Mouse (Mus musculus) embryonic facial prominence, embryonic 12.5 days (tissue): ENCODE measurements around the gene P4hb. TPM values are rescaled to one million over a fixed set of nuclear protein-coding genes. Genes with fewer than 3 reads are reported as not detected.

Experiments
- ATAC-seq: fragments of 200-750 bp; cut with Nextera tagmentation; 2 replicates; pipeline ENCODE4 v1.8.0; 2017; ENCODE audit not compliant: insufficient number of reproducible peaks, insufficient read depth, low FRiP score, low TSS enrichment
- H3K27ac ChIP-seq: fragments of 300-500 bp; sonication (generic); 2 replicates; pipeline ENCODE4 v1.5.1; 2016; ENCODE audit warnings: mild to moderate bottlenecking
- H3K27me3 ChIP-seq: fragments of 300-500 bp; sonication (generic); 2 replicates; pipeline ENCODE4 v1.6.1; 2016; ENCODE audit warnings: mild to moderate bottlenecking, moderate library complexity
- H3K36me3 ChIP-seq: fragments of 300-500 bp; sonication (generic); 2 replicates; pipeline ENCODE4 v1.6.1; 2016; ENCODE audit warnings: mild to moderate bottlenecking
- H3K4me1 ChIP-seq: fragments of 300-500 bp; sonication (generic); 2 replicates; pipeline ENCODE4 v1.6.1; 2016
- H3K4me2 ChIP-seq: fragments of 300-500 bp; sonication (generic); replicated peaks from 2 replicates; pipeline ENCODE4 v1.6.1; 2016; ENCODE audit warnings: mild to moderate bottlenecking, moderate library complexity
- H3K4me3 ChIP-seq: fragments of 300-500 bp; sonication (generic); 2 replicates; pipeline ENCODE4 v1.5.1; 2016; ENCODE audit warnings: mild to moderate bottlenecking
- H3K9ac ChIP-seq: fragments of 300-500 bp; sonication (generic); 2 replicates; pipeline ENCODE4 v1.6.1; 2016; ENCODE audit warnings: mild to moderate bottlenecking, moderate library complexity
- H3K9me3 ChIP-seq: fragments of 300-500 bp; sonication (generic); 2 replicates; pipeline ENCODE4 v1.6.1; 2016; ENCODE audit warnings: mild to moderate bottlenecking, moderate library complexity
- WGBS: fragments of 180-500 bp; shearing (Covaris S2); methylation state at CpG from one replicate; pipeline ENCODE4 v1.1.7; 2016; 5-methylcytosine and 5-hydroxymethylcytosine counted together
- polyA plus RNA-seq: library from polyadenylated mRNA; unstranded; fragments of >200 nt; fragmentation: Nextera tagmentation; extraction: Ambion mirVana; gene quantifications from 2 replicates; pipeline ENCODE4 v1.2.1, GENCODE M21; 2016

Gene P4hb
- polyA plus RNA-seq, 1 experiment from 2014 or later, result 637 TPM

DNA sequence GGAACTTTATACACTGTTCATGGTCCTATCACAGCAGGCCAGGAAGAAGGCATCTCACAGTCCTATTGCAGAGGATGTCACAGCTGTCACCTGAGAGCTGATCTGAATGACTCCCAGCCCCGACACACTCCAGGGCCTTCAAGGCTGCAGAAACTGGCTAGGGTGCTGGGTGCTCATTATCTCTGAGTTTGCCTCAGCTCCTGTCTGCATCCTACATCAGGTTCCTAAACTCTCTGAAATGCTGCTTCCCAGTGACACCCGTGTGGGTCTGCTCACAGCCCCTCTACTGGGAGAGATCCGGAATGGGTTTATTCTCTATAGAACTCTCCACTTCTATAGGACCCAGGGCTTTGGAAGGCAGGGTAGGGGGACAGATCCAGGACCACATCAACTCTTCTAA is 24.8 kb downstream of the P4hb start:
- peak overlapping the region; percentile 99 for H3K4me3 ChIP-seq
- 80% methylated on average over 3 of the region's 3 CpGs for WGBS
- ATAC-seq, result no peak
- peaks cover 17% of the 10 kb centered on the region for H3K36me3 ChIP-seq
- no peaks in the 10 kb centered on the region for H3K27me3 ChIP-seq
- H3K4me1 ChIP-seq, result peaks cover 23% of the 10 kb centered on the region
- H3K9ac ChIP-seq, result peak overlapping the region; percentile 98; the same call in 1 of the 2 replicates
- H3K9me3 ChIP-seq, result no peaks in the 10 kb centered on the region
- H3K4me2 ChIP-seq, result peak overlapping the region; percentile 92
- no peak overlapping the region for H3K27ac ChIP-seq

DNA sequence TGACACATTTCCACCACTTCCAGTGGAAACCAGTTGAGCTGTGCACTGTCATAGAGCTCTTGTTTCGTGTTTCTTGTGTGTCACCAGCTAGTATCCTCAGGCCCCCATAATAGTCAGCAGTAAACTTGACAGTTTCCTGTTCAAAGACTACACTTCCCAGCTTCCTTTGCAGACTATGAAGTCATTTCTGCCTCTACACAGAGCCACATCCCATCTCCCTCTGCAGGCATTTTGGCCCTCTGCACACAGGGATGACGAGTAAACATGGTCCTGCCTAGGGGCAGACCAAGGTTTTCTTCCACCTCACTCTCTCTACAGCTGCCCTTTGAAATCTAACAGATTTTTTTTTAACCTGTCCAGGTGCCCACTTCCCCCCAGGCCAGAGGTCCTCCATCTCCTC is 25.6 kb downstream of the P4hb start:
- Histone ChIP-seq H3K4me1 (peaks cover 23% of the 10 kb centered on the region), H3K9me3 (no peaks in the 10 kb centered on the region), H3K27ac (no peak overlapping the region), H3K4me3 (no peak overlapping the region), H3K36me3 (peaks cover 24% of the 10 kb centered on the region), H3K27me3 (no peaks in the 10 kb centered on the region), H3K9ac (no peak overlapping the region), H3K4me2 (no peak overlapping the region)
- WGBS, result 60% methylated on average over 2 of the region's 2 CpGs
- no peak for ATAC-seq

DNA sequence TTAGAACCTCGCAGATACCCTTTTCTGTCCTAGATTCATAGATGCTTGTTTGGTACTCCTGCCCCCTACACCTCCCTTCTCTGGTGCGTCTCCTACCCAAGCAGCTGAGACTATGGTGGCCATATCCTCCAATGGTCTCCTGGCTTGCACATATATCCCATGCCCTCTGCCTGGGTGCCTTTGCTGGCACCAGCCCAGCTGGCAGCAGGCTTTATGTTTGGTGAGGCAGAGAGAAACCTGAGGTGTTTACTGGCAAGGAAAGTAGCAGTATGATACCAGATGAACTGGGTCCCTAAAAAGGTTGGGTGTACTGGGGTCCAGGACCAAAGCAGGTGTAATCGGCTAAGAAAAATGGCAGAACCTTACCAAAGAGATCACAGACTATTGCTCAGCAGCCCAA is 27.1 kb downstream of the P4hb start:
- WGBS, result 91% methylated on average over 3 of the region's 3 CpGs
- Histone ChIP-seq H3K4me2 (no peak overlapping the region), H3K27me3 (no peaks in the 10 kb centered on the region), H3K27ac (no peak overlapping the region), H3K36me3 (peaks cover 35% of the 10 kb centered on the region), H3K9me3 (no peaks in the 10 kb centered on the region), H3K4me1 (peaks cover 23% of the 10 kb centered on the region), H3K4me3 (no peak overlapping the region), H3K9ac (no peak overlapping the region)
- no peak for ATAC-seq

DNA sequence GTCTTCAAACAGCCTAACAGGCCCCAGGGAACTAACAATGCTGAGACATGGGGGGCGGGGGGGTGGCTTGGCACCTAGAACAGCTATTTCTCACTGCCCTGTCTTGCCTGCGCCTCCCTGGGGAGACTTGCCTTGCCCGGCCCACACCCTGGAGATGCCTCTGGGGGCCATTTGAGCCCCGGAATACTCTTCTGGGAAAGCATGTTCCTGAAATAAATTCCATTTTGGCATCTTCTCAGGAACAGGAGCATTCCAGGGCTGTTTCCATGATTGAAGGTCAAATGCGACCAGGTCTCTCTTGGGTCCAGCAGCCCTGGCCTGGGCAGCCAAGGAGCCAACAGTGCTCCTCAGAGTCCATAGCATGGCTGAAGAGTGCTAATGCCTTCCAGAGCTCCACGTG is 30.7 kb downstream of the P4hb start:
- H3K4me3 ChIP-seq, result no peak overlapping the region
- H3K4me2 ChIP-seq, result no peak overlapping the region
- 83% methylated on average over 6 of the region's 6 CpGs for WGBS
- H3K9me3 ChIP-seq, result no peaks in the 10 kb centered on the region
- no peak overlapping the region for H3K27ac ChIP-seq
- H3K36me3 ChIP-seq, result peaks cover 35% of the 10 kb centered on the region
- ATAC-seq, result no peak
- no peak overlapping the region for H3K9ac ChIP-seq
- peaks cover 26% of the 10 kb centered on the region for H3K4me1 ChIP-seq
- no peaks in the 10 kb centered on the region for H3K27me3 ChIP-seq

DNA sequence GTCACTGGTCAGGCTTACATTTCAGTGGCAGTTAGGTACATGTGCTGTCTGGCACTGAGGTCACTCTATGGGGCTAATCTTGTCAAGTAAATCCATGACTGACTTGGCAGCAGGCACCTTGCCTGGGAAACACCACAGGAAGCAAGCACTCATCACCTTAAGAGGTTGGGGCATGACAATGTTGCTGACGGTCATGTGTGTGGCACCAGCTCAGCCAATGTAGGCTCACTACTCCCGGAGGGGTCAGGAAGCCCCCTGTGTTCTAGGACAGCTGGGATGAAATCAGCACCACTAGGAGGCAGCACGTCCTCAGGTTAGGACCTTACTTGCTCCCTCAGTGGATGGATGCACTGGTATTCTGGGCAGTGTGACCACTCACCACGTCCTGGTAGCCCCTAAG is 31.1 kb downstream of the P4hb start:
- WGBS, result 42% methylated on average over 4 of the region's 4 CpGs
- no peak overlapping the region for H3K4me3 ChIP-seq
- no peaks in the 10 kb centered on the region for H3K9me3 ChIP-seq
- H3K27ac ChIP-seq, result no peak overlapping the region
- H3K4me1 ChIP-seq, result peaks cover 24% of the 10 kb centered on the region
- no peaks in the 10 kb centered on the region for H3K27me3 ChIP-seq
- no peak overlapping the region for H3K9ac ChIP-seq
- H3K36me3 ChIP-seq, result peaks cover 35% of the 10 kb centered on the region
- H3K4me2 ChIP-seq, result no peak overlapping the region
- ATAC-seq, result no peak

DNA sequence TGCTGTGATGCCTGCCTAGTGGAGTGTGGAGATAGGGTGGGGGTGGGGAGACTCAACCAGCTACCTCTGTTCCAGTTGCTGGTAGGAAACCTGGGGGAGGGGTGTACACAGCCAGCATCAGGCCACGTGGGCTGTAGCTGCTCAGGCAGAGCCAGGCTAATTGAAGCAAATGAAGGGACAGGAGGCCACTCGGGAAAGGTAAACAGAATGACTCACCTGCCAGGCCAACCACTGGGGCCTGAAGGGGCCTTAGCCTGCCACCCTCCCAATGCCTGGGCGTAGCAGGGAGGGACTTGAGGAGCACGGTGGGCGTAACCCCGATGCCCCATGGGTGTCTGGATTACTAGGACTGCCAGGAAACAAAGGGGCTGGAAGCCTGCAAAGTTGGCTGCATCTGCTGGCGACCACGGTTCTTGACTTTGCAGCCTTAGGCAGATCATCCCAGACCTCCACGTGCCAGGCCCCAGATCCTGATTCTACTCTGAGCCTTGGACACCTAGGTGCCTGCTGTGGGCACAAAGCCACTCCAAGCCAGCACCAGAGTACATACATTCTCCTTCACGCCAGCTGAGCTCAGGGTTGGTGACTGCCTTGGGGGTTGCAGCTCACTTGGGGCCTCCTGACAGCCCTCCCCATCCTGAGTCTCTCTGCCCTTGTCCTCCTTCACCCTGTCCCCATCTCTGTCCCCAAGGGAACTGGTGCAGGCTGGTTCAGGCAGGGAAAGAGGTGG is 33.6 kb downstream of the P4hb start:
- Histone ChIP-seq H3K36me3 (peaks cover 31% of the 10 kb centered on the region), H3K27ac (peak overlapping the region; percentile 14), H3K9ac (0 out of 2 replicates have a peak overlapping the region, but pooled peaks have one; percentile 1), H3K9me3 (no peaks in the 10 kb centered on the region), H3K4me3 (no peak overlapping the region), H3K4me1 (peaks cover 24% of the 10 kb centered on the region), H3K27me3 (peaks cover 4% of the 10 kb centered on the region), H3K4me2 (no peak overlapping the region)
- 22% methylated on average over 10 of the region's 10 CpGs for WGBS
- ATAC-seq, result peak; percentile 26; the same call in 1 of the 2 replicates

DNA sequence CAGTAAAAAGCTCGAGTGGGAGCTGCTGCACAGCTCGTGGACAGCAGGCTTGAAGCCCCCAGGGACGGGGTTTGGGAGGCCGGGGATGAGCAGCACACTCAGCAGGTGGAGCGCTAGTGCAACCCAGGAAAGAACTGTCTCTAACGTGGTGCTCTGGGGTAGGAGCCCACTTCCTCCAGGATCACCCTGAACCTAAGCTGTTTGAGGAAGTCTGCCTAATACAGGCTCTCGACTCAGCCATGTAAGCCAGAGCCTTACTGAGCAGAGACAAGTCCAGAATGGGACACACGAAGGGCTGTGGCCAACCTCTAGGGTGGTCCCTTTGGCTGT is 34.1 kb downstream of the P4hb start:
- no peak overlapping the region for H3K4me3 ChIP-seq
- 0 out of 2 replicates have a peak overlapping the region, but pooled peaks have one; percentile 1 for H3K9ac ChIP-seq
- peaks cover 5% of the 10 kb centered on the region for H3K27me3 ChIP-seq
- peak; percentile 17; the same call in 1 of the 2 replicates for ATAC-seq
- no peak overlapping the region for H3K4me2 ChIP-seq
- H3K4me1 ChIP-seq, result peaks cover 24% of the 10 kb centered on the region
- no peaks in the 10 kb centered on the region for H3K9me3 ChIP-seq
- H3K27ac ChIP-seq, result peak overlapping the region; percentile 14
- peaks cover 25% of the 10 kb centered on the region for H3K36me3 ChIP-seq
- WGBS, result 55% methylated on average over 8 of the region's 8 CpGs

DNA sequence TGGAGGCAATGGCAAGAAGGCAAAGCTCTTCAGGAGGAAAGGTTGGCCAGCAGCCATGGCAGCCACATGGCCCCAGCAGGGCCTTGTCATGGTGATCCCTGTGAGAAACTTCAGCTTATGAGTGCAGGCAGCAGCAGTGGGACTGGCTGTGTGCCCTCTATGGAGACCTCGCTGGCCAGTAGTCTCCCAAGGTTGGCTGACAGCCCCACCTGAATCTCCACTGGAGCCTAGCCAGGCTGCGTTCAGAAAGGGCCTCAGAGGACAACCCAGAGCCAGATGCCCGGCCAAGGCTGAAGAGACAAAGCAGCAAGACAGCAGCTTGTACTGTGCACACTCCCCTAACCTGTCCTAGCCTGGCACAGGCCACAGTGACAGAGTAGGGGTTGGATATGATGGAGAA is 34.6 kb downstream of the P4hb start:
- ATAC-seq, result no peak
- peaks cover 24% of the 10 kb centered on the region for H3K4me1 ChIP-seq
- no peak overlapping the region for H3K9ac ChIP-seq
- peaks cover 21% of the 10 kb centered on the region for H3K36me3 ChIP-seq
- no peak overlapping the region for H3K4me3 ChIP-seq
- H3K9me3 ChIP-seq, result no peaks in the 10 kb centered on the region
- H3K4me2 ChIP-seq, result no peak overlapping the region
- peaks cover 7% of the 10 kb centered on the region for H3K27me3 ChIP-seq
- WGBS, result 81% methylated on average over 3 of the region's 3 CpGs
- peak overlapping the region; percentile 14; the same call in 1 of the 2 replicates for H3K27ac ChIP-seq

DNA sequence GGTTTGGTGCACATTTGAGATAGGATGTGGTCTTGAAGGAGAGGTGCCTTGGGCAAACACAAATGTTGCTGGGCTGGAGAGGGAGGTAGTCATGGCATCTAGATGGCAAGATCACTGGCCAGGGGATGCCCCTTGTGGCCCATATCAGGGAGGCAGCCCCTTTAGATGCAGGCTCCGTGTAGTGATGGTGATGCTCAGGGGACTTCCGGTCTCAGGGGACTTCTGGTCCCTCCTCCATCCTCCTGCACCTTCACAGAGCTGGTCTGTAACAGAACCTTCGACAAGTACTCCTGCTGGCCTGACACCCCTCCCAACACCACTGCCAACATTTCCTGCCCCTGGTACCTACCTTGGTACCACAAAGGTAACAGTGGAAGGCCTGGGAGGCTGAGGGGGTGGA is 37.2 kb downstream of the P4hb start:
- 74% methylated on average over 3 of the region's 3 CpGs for WGBS
- peaks cover 33% of the 10 kb centered on the region for H3K27me3 ChIP-seq

DNA sequence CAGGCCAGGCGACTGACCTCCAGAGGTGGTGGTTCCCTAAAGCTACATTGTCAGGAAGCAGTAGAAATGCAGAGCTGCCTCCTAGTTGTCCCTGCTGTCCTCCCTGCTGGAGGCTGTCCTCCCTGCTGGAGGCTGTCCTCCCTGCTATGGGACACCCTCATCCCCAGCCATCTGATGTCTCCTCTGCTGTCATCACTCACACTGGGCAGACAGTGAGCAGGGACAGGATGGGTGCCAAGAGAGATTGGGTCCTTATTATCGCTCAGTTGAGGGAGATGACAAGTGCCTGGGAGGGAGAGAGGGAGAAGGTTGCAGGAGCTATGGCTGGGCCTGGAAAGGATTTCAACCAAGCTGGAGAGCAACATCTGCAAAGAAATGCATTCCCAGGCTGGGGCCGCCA is 37.9 kb downstream of the P4hb start:
- Histone ChIP-seq H3K9ac (no peak overlapping the region), H3K4me1 (peaks cover 26% of the 10 kb centered on the region), H3K27me3 (peaks cover 40% of the 10 kb centered on the region), H3K36me3 (no peaks in the 10 kb centered on the region), H3K9me3 (no peaks in the 10 kb centered on the region), H3K4me2 (no peak overlapping the region), H3K4me3 (no peak overlapping the region), H3K27ac (no peak overlapping the region)
- WGBS, result 62% methylated on average over 3 of the region's 3 CpGs
- no peak for ATAC-seq

More for the DNA sequence above, 37.2 kb downstream of the P4hb start:
- Histone ChIP-seq H3K4me2 (no peak overlapping the region), H3K27ac (no peak overlapping the region), H3K9me3 (no peaks in the 10 kb centered on the region), H3K36me3 (no peaks in the 10 kb centered on the region), H3K9ac (no peak overlapping the region), H3K4me1 (peaks cover 26% of the 10 kb centered on the region), H3K4me3 (no peak overlapping the region)
- no peak for ATAC-seq

DNA sequence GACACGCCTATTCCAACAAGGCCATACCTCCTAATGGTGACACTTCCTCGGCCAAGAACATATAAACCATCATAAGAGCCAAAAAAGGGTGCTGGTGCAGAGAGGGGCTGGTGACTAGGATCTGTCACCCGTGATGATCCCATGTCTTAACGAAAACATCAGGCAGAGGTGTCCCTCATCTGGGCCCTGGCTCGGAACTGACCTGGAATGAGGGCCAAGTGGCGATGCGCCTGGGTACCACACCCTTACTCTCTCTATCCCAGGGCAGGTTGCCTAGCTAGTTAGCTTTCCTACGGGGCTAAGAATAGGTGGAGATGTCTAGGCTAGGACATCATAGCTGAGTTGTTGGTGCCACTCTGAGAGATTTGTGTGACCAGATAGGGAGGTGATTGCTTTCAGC is 39.0 kb downstream of the P4hb start:
- no peak overlapping the region for H3K4me2 ChIP-seq
- H3K9me3 ChIP-seq, result no peaks in the 10 kb centered on the region
- H3K4me1 ChIP-seq, result peaks cover 16% of the 10 kb centered on the region
- peaks cover 51% of the 10 kb centered on the region for H3K27me3 ChIP-seq
- H3K27ac ChIP-seq, result no peak overlapping the region
- no peak overlapping the region for H3K9ac ChIP-seq
- H3K4me3 ChIP-seq, result no peak overlapping the region
- no peak for ATAC-seq
- no peaks in the 10 kb centered on the region for H3K36me3 ChIP-seq
- 88% methylated on average over 8 of the region's 8 CpGs for WGBS

DNA sequence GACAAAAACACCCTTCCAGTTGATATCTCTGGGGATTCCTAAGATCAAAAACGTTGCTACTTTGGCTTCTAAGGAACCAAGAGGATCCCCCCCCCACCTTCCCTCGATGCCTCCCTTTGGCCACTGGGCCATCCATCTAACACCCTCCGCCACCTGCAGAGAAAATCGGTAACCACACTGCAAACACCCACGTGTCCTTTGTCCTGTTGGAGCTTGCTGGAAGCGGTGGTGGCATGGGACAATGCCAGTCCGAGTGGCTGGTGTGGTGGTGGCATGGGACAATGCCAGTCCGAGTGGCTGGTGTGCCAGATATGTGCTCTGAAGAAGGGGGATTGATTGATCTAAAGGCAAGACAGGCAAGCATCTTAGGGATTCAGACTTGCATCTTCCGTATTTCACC is 41.4 kb downstream of the P4hb start:
- Histone ChIP-seq H3K4me2 (no peak overlapping the region), H3K36me3 (no peaks in the 10 kb centered on the region), H3K4me3 (no peak overlapping the region), H3K9me3 (no peaks in the 10 kb centered on the region), H3K27me3 (peaks cover 65% of the 10 kb centered on the region), H3K9ac (no peak overlapping the region), H3K27ac (no peak overlapping the region), H3K4me1 (peaks cover 9% of the 10 kb centered on the region; the same call in 1 of the 2 replicates)
- no peak for ATAC-seq
- WGBS, result 29% methylated on average over 9 of the region's 9 CpGs
